Mouse (Mus musculus): ENCODE data around the gene Fdps. TPM values are rescaled to one million over a fixed set of nuclear protein-coding genes. Genes with fewer than 3 reads are reported as not detected.
"Not testable (repeated sequence)": the region's sequence is repeated elsewhere in the genome, so short reads cannot be mapped to it uniquely, and the experiment has no call there.

Gene Fdps
- polyA plus RNA-seq, 1 experiment from 2014 or later: 361 TPM

DNA sequence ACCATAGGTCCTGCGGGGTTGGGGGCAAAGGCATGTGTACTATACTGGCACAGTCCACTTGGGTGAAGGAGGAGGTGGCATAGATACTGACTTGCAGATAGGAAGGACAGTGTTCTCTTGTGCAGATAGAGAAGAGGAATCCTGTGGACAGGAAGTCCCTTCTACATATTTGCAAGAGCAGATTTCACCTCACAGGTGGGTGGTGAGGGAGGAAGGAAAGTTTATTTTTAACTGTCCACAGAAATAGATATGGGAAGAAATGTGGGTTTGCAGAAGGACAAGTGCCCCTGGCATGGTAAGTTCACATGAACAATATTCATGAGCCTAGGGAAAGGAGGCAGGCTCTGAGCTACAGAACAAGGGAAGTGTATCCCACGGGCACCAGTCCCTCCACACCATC is 17.6 kb downstream of the Fdps start:
- Histone ChIP-seq H3K9me3 (no peaks in the 10 kb centered on the region), H3K36me3 (peaks cover 59% of the 10 kb centered on the region), H3K4me2 (replicated peaks) (no peak overlapping the region), H3K4me1 (peaks cover 6% of the 10 kb centered on the region), H3K27ac (replicated peaks) (no peak overlapping the region), H3K9ac (replicated peaks) (no peak overlapping the region), H3K27me3 (peaks cover 16% of the 10 kb centered on the region), H3K4me3 (no peak overlapping the region)
- WGBS: 75% methylated on average over 2 of the region's 2 CpGs
- no peak for ATAC-seq (ENCODE audit: low FRiP score, low read depth)

DNA sequence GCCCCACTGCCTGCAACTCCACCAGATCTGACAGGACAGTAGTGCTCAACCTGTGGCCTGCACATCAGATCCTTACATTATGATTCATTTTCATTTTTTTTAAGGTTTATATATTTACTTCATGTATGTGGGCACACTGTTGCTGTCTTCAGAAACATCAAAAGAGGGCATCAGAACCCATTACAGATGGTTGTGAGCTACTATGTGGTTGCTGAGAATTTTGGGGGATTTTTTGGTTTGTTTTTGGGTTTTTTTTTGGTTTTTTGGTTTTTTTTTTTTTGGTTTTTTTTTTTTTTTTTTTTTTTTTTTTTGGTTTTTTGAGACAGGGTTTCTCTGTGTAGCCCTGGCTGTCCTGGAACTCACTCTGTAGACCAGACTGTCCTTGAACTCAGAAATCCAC is 19.5 kb downstream of the Fdps start:
- H3K4me3 ChIP-seq; H3K9ac ChIP-seq (replicated peaks); H3K4me2 ChIP-seq (replicated peaks); H3K27me3 ChIP-seq; ATAC-seq (ENCODE audit: low FRiP score, low read depth); H3K27ac ChIP-seq (replicated peaks); H3K9me3 ChIP-seq; H3K4me1 ChIP-seq: not testable (repeated sequence)
- peaks cover 57% of the 10 kb centered on the region for H3K36me3 ChIP-seq

DNA sequence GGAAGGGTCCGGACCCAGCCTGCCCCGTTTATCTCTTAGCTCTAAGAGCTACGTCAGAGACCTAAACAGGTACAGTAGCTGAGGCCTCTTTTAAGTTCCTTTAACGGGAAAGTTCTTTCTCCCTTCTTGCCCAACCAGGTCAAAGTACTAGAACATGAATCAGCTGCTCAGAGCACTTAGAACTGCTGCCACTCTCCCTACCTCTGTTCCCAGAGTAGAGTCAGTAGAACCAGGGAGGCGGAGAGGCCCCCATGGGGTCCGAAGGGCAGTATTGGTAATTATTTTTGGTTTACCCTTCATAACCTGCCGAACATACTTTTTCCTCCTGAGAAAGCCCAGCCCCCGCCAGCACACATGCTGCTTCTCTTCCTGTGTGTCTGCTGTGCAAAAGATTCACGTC is 24.4 kb downstream of the Fdps start:
- 94% methylated on average over 9 of the region's 9 CpGs for WGBS
- H3K4me3 ChIP-seq: no peak overlapping the region
- no peak overlapping the region for H3K4me2 ChIP-seq (replicated peaks)
- H3K27me3 ChIP-seq: no peaks in the 10 kb centered on the region
- H3K36me3 ChIP-seq: peaks cover 80% of the 10 kb centered on the region
- H3K9ac ChIP-seq (replicated peaks): no peak overlapping the region
- ATAC-seq (ENCODE audit: low FRiP score, low read depth): no peak
- H3K27ac ChIP-seq (replicated peaks): no peak overlapping the region
- H3K4me1 ChIP-seq: no peaks in the 10 kb centered on the region
- H3K9me3 ChIP-seq: no peaks in the 10 kb centered on the region

DNA sequence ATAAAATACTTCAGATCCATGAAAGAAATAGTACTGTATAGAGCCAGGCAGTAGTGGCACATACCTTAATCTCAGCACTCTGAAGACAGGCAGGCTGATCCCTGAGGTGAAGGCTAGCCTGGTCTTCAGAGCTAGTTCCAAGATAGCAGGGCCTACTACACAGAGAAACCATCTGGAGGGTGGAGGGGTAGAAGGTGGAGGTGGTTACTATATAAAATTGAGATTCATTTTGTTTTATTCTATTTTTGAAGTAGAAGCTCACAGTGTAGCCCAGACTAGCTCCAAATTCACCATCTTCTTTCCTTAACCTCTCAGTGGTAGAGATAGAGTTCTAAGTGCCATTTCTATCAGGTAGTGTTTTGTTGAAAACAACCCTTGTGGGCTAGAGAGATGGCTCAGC is 34.5 kb downstream of the Fdps start:
- no peaks in the 10 kb centered on the region for H3K27me3 ChIP-seq
- H3K9me3 ChIP-seq: no peaks in the 10 kb centered on the region
- no peak overlapping the region for H3K4me2 ChIP-seq (replicated peaks)
- no peaks in the 10 kb centered on the region for H3K4me1 ChIP-seq
- H3K4me3 ChIP-seq: no peak overlapping the region
- no peak for ATAC-seq (ENCODE audit: low FRiP score, low read depth)
- no peak overlapping the region for H3K27ac ChIP-seq (replicated peaks)
- peaks cover 92% of the 10 kb centered on the region for H3K36me3 ChIP-seq
- no peak overlapping the region for H3K9ac ChIP-seq (replicated peaks)

DNA sequence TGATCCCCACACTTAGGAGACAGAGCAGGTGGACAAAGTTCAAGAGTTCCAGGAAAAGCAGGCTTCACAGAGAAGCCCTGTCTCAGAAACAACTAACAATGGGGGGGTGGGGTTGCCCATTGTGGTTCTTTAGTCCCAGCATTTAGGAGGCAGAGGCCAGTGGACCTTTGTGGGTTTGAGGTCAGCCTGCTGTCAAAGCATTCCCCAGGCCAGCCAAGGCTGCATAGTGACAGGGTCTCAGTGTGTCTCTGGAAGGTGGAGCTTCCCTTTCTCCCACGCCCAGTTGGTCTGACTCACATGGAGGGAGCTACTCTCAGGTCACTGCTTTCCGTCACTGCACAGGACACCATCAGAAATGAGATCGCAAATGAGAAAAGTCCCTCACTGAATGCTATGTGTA is 40.1 kb downstream of the Fdps start:
- no peaks in the 10 kb centered on the region for H3K4me1 ChIP-seq
- 46% methylated on average over 3 of the region's 3 CpGs for WGBS
- H3K27me3 ChIP-seq: no peaks in the 10 kb centered on the region
- ATAC-seq (ENCODE audit: low FRiP score, low read depth): no peak
- no peak overlapping the region for H3K4me3 ChIP-seq
- peaks cover 86% of the 10 kb centered on the region for H3K36me3 ChIP-seq
- no peak overlapping the region for H3K9ac ChIP-seq (replicated peaks)
- no peak overlapping the region for H3K4me2 ChIP-seq (replicated peaks)
- no peaks in the 10 kb centered on the region for H3K9me3 ChIP-seq
- H3K27ac ChIP-seq (replicated peaks): no peak overlapping the region

DNA sequence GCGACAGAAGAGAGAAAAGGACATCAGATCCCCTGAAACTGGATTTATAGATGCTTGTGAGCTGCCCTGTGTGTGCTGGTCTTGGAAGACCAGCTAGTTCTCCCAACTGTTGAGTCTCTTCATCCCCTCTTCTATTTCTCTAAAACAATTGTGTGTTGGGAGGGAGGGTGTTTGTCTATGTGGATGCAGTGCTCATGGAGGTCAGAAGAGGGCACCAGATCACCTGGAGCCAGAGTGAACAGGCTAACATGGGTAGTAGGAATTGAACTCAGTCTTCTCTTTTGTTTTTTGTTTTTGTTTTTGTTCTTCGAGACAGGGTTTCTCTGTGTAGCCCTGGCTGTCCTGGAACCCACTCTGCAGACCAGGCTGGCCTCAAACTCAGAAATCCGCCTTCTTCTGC is 43.0 kb downstream of the Fdps start:
- H3K4me3 ChIP-seq: no peak overlapping the region
- no peak overlapping the region for H3K4me2 ChIP-seq (replicated peaks)
- H3K9ac ChIP-seq (replicated peaks): no peak overlapping the region
- H3K9me3 ChIP-seq: no peaks in the 10 kb centered on the region
- peaks cover 84% of the 10 kb centered on the region for H3K36me3 ChIP-seq
- 72% methylated on average over 3 of the region's 3 CpGs for WGBS
- ATAC-seq (ENCODE audit: low FRiP score, low read depth): no peak
- H3K27ac ChIP-seq (replicated peaks): no peak overlapping the region
- H3K27me3 ChIP-seq: no peaks in the 10 kb centered on the region
- H3K4me1 ChIP-seq: no peaks in the 10 kb centered on the region

DNA sequence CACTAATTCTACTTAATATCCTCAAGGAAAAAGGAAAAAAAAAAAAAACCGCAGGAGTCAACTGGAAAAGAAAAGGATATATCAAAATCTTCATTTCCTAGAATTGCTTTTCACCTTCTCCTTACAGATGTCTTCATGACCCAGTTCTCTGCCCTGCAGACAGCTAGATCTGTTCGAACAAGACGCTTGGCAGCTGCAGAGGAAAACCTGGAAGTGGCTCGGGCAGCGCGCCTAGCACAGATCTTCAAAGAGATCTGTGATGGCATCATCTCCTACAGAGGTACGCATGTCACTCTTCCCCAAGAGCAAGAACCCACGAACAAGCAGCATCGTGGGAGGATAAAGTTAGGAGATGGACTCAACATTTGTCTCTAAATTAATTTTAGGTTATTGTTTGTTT is 43.4 kb downstream of the Fdps start:
- ATAC-seq (ENCODE audit: low FRiP score, low read depth): no peak
- H3K4me1 ChIP-seq: no peaks in the 10 kb centered on the region
- H3K27ac ChIP-seq (replicated peaks): no peak overlapping the region
- H3K36me3 ChIP-seq: peaks cover 83% of the 10 kb centered on the region
- H3K9ac ChIP-seq (replicated peaks): no peak overlapping the region
- WGBS: 93% methylated on average over 9 of the region's 9 CpGs
- H3K9me3 ChIP-seq: no peaks in the 10 kb centered on the region
- H3K4me3 ChIP-seq: no peak overlapping the region
- H3K27me3 ChIP-seq: no peaks in the 10 kb centered on the region
- H3K4me2 ChIP-seq (replicated peaks): no peak overlapping the region

Other genes starting within 250 kb of the Fdps start
- gene Msto1, start 188.0 kb downstream of the Fdps start, polyA plus RNA-seq (2016; fragmentation: Nextera tagmentation; extraction: Ambion mirVana): 44.3 and 46.1 TPM in 2 replicates
- gene Ash1l, start 151.3 kb downstream of the Fdps start, polyA plus RNA-seq (2016; fragmentation: Nextera tagmentation; extraction: Ambion mirVana): 22.5 and 23.7 TPM in 2 replicates
- 124 and 137 TPM in 2 replicates for gene Dap3, start 150.8 kb downstream of the Fdps start, polyA plus RNA-seq (2016; fragmentation: Nextera tagmentation; extraction: Ambion mirVana)
- 49.8 and 50.9 TPM in 2 replicates for gene Rusc1, start 8.6 kb downstream of the Fdps start, polyA plus RNA-seq (2016; fragmentation: Nextera tagmentation; extraction: Ambion mirVana)
- 0.13 TPM in 1 of 2 replicates, not detected in the other for gene Gm43738, start 860 bp downstream of the Fdps start, polyA plus RNA-seq (2016; fragmentation: Nextera tagmentation; extraction: Ambion mirVana)
- 0.26 and 0.33 TPM in 2 replicates for gene Pklr, start 34.2 kb upstream of the Fdps start, polyA plus RNA-seq (2016; fragmentation: Nextera tagmentation; extraction: Ambion mirVana)
- 17.1 and 22.0 TPM in 2 replicates for gene Hcn3, start 58.2 kb upstream of the Fdps start, polyA plus RNA-seq (2016; fragmentation: Nextera tagmentation; extraction: Ambion mirVana)
- 42.3 and 46.5 TPM in 2 replicates for gene Clk2, start 62.8 kb upstream of the Fdps start, polyA plus RNA-seq (2016; fragmentation: Nextera tagmentation; extraction: Ambion mirVana)
- gene Scamp3, start 75.5 kb upstream of the Fdps start, polyA plus RNA-seq (2016; fragmentation: Nextera tagmentation; extraction: Ambion mirVana): 94.2 and 97.1 TPM in 2 replicates
- 29.5 and 30.3 TPM in 2 replicates for gene Fam189b, start 81.2 kb upstream of the Fdps start, polyA plus RNA-seq (2016; fragmentation: Nextera tagmentation; extraction: Ambion mirVana)
- gene Gba, start 101.0 kb upstream of the Fdps start, polyA plus RNA-seq (2016; fragmentation: Nextera tagmentation; extraction: Ambion mirVana): 42.4 and 45.8 TPM in 2 replicates
- 105 and 107 TPM in 2 replicates for gene Thbs3, start 113.2 kb upstream of the Fdps start, polyA plus RNA-seq (2016; fragmentation: Nextera tagmentation; extraction: Ambion mirVana)
- gene Mtx1, start 125.1 kb upstream of the Fdps start, polyA plus RNA-seq (2016; fragmentation: Nextera tagmentation; extraction: Ambion mirVana): 183 and 185 TPM in 2 replicates
- gene Muc1, start 127.1 kb upstream of the Fdps start, polyA plus RNA-seq (2016; fragmentation: Nextera tagmentation; extraction: Ambion mirVana): 3.8 and 5.2 TPM in 2 replicates
- gene Krtcap2, start 144.0 kb upstream of the Fdps start, polyA plus RNA-seq (2016; fragmentation: Nextera tagmentation; extraction: Ambion mirVana): 253 and 255 TPM in 2 replicates
- gene Trim46, start 144.3 kb upstream of the Fdps start, polyA plus RNA-seq (2016; fragmentation: Nextera tagmentation; extraction: Ambion mirVana): 25.1 and 25.5 TPM in 2 replicates
- 72.2 and 76.1 TPM in 2 replicates for gene Dpm3, start 157.4 kb upstream of the Fdps start, polyA plus RNA-seq (2016; fragmentation: Nextera tagmentation; extraction: Ambion mirVana)
- gene Slc50a1, start 168.6 kb upstream of the Fdps start, polyA plus RNA-seq (2016; fragmentation: Nextera tagmentation; extraction: Ambion mirVana): 38.1 and 39.6 TPM in 2 replicates
- 9.5 and 11.0 TPM in 2 replicates for gene Efna1, start 179.2 kb upstream of the Fdps start, polyA plus RNA-seq (2016; fragmentation: Nextera tagmentation; extraction: Ambion mirVana)
- 10.7 and 11.1 TPM in 2 replicates for gene Efna3, start 221.0 kb upstream of the Fdps start, polyA plus RNA-seq (2016; fragmentation: Nextera tagmentation; extraction: Ambion mirVana)
- gene Efna4, start 236.1 kb upstream of the Fdps start, polyA plus RNA-seq (2016; fragmentation: Nextera tagmentation; extraction: Ambion mirVana): 16.8 and 17.3 TPM in 2 replicates
- gene Adam15, start 248.0 kb upstream of the Fdps start, polyA plus RNA-seq (2016; fragmentation: Nextera tagmentation; extraction: Ambion mirVana): 35.0 and 37.0 TPM in 2 replicates